Mouse (Mus musculus): ENCODE data around the gene Gps1.
"Not testable (repeated sequence)": the region's sequence is repeated elsewhere in the genome, so short reads cannot be mapped to it uniquely, and the experiment has no call there.

Gps1 gene

DNA sequence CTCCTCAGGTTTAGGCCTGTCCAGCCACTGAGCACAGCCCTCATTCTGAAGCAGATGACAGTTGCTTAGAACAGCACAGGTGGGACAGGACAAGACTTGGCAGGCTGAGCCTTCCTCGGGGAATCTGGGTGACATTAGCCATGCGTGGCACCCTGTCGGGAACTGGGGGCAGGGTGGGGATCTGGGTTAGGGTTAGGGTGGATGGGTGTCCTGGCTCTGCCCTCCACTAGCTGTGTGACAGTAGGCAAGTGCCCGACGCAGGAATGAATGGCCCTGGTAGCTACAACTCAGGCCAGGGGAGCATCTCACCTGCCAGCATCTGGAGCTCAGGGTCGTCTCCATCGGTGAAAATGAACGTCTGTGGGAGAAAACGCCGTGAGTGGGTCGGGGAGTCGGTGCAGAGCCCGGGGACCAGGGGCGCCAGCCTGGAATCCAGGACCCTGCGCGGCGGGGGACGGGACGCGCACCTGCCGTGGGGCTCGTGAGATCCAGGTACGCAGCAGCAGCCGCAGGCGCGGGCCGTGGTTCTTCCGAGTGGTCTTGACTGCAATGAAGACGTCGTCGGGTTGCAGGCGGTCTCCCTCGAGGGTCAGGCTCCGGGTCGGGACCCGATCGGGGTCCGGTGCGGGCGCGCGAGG lies 527 bp upstream of the Gps1 start:
- DNase-seq (ENCODE audit: low spot score in 2 of 2): no peak

DNA sequence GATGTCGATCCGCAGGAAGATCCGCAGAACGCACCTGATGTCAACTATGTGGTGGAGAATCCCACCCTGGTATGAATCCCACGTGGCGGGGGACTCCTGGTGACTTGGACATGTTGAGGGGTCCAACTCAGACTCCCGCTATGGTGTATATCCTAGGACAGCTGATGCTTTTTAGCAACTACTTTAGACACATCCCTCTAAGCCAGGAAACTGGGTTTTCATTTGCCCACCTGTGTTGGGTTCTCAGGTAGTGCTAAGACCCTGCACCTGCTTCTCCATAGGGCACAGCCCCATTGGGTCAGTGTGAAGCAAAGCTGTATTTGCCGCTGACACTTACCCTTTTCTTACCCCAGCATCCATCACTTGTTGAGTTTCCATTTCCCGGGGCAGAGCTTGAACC lies 1.1 kb downstream of the Gps1 start:
- DNase-seq (ENCODE audit: low spot score in 2 of 2): no peak

DNA sequence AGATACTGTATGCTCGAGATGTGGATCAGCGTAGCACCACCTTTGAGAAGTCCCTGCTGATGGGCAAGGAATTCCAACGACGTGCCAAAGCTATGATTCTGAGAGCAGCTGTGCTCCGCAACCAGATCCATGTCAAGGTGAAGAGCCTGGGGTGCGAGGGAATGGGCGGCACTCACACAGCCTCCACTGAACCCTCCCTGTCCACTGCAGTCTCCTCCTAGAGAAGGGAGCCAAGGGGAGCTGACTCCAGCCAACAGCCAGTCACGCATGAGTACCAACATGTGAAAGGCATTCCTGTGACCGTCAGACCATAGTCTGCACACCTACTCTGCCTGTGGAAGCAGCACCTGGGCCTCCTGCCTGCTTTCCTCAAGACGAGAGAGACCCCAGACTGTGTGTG lies 4.4 kb downstream of the Gps1 start:
- not testable (repeated sequence) for DNase-seq (ENCODE audit: low spot score in 2 of 2)

DNA sequence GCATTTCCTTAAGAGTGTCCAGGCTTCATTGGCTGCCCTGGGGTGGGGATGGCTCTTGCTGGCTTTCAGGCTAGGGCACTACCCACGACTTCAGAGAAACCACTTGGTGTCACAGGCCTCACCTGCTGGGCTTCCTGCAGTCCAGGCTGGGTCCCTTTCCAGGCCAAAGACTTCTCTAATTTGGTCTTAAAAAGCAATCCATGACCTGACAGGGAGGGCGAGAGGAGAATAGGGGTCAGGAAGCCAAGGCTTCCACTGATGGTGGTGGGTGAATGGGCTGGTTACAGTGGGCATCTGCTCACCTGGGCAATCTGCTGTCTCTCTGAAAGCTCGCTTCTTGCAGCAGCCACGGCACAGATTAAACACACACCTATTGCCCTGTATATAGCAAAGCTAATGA lies 5.3 kb downstream of the Gps1 start:
- DNase-seq (ENCODE audit: low spot score in 2 of 2): no peak

DNA sequence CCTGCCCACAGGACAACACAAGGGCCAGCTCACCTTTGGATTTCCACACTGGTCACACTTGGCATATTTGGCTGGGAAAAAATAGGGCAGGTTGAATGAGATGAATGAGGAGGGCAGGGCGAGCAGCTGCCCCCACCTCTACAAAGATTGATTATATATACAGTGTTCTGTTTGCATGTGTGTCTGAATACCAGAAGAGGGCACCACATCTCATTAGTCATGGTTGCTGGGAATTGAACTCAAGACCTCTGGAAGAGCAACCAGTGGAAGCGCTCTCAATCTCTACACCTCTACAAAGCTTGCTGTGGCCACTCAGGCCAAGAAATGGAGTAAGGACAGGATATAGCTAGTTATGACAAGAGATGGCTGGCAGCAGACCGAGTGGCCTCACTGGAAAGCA lies 5.7 kb downstream of the Gps1 start:
- DNase-seq (ENCODE audit: low spot score in 2 of 2): no peak

DNA sequence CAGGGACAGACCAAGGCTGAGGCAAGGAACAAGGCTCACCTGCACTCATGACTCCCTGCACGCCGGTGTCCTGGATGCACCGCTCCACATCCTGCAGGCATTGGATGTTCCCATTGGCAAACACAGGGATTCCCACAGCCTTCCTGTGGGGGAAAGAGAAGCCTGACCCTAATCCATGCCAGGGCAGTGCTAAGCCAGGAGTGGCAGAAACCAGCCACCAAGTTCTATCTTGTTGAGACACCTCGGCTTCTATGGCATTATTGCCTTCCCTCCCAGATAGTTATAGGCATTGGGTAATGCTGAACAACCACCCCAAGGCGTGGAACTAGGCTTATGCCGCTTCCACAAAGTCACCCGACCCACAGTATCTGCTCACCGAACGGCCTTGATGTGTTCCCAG lies 8.6 kb downstream of the Gps1 start:
- DNase-seq (ENCODE audit: low spot score in 2 of 2): no peak

DNA sequence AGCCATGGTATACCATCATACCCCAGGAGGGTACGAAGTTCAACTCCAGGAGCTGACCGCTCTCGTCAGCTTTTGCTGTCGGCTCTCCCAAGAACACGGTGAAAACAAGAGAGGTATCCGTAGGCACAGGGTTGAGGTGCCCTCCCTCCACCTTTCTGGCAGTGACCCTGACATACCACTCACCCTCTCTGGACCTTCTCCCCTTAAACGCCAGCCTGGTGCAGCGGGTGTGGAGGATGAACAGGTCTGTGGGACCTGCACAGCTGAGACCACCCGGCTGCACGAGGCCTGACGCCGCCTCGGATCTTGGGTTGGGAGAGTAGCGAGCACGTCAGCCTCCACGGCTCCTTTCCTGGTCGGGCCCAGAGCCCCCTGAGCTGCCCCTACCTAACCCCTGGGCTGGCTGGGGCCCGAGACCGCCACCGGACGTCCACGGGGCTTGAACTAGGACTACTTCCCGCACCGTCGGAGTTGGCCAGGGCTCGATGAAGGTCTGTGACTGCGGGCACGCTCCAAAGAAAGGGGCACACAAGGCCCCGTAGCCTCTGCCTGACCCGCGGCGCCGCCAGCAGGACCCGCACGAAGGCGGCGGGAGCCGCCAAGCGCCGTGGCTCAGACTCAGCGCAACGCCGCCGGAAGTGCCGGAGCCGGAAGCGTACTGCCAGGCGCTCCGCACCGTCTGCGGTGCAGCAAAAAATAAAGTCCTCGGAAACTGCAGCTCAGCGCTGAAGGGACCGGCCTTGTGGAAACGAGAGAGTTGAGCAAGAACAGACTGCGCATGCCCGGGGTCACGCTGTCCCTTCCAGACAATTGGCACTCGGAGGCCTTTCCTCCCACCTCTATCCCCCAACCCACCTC lies 11.9 kb downstream of the Gps1 start, which contains the start of gene Dus1l:
Gene Dus1l, minus strand, starts transcription at position 648 of the 858 bp plus-strand sequence.
- peak; percentile 85 to 97 for DNase-seq (ENCODE audit: low spot score in 2 of 2)

DNA sequence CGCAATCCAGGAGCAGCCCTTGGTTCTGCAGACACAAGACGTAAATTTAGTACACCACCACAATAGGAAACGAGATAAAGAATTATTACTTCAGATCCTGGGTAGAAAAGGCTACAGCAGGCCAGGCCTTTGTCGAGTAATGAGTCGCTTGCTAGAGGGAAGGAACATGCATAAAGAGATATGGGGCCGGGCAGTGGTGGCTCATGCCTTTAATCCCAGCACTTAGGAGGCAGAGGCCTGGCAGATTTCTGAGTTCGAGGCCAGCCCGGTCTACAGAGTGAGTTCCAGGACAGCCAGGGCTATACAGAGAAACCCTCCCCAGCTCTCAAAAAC lies 12.5 kb downstream of the Gps1 start:
- no peak for DNase-seq (ENCODE audit: low spot score in 2 of 2)

DNA sequence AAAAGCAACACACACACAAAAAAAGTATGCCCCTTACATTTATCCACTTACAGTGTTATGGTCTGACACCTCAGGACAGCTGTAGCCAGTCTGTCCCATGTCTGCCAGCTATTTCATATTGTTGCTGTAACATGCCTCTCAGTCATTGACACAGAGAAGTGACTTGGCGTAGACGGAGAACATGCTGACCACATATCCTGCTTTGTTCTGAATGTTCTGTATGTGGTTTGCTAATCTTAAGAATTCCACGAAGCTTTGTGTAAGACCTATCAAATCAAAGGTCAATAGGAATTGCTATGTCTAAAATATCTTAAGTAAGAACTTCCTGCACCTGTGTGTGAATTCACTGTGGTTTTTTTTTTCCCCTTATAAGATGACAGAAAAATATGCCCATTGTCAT lies 14.2 kb downstream of the Gps1 start:
- DNase-seq (ENCODE audit: low spot score in 2 of 2): no peak

- no peak for DNase-seq (ENCODE audit: low spot score in 2 of 2)
These were observed 15.3 kb downstream of the Gps1 start for GRCm38 (mm10) chr11:120799316-120799890.

GRCm38 (mm10) chr11:120800061-120800904 lies 16.2 kb downstream of the Gps1 start:
- peak in 1 of 2 experiments; percentile 85 for DNase-seq (ENCODE audit: low spot score in 2 of 2)

GRCm38 (mm10) chr11:120804274-120804673 lies 20.2 kb downstream of the Gps1 start:
- DNase-seq (ENCODE audit: low spot score in 2 of 2): no peak

DNA sequence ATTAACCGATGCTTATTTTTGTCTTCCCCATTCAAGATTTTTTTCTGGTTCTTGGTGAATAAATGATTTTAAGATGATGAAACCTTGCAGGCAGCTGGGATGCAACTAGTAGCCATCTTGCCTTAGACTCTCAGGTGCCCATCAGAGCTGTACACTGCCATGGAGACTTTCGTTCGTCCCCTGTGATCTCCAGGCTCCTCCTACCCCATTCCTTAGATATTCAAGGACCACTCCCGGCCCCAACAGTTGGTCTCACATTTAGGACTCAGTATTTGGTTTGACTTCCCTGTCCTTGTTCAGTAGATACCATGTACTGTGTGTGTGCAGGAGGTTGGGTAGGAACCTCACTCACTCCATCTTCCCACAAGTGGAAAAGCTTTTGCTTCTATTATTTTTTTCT lies 20.7 kb downstream of the Gps1 start:
- no peak for DNase-seq (ENCODE audit: low spot score in 2 of 2)

- no peak for DNase-seq (ENCODE audit: low spot score in 2 of 2)
These were observed 21.6 kb downstream of the Gps1 start for GRCm38 (mm10) chr11:120805375-120806298.

GRCm38 (mm10) chr11:120808010-120808409 lies 23.9 kb downstream of the Gps1 start:
- DNase-seq (ENCODE audit: low spot score in 2 of 2): no peak

DNA sequence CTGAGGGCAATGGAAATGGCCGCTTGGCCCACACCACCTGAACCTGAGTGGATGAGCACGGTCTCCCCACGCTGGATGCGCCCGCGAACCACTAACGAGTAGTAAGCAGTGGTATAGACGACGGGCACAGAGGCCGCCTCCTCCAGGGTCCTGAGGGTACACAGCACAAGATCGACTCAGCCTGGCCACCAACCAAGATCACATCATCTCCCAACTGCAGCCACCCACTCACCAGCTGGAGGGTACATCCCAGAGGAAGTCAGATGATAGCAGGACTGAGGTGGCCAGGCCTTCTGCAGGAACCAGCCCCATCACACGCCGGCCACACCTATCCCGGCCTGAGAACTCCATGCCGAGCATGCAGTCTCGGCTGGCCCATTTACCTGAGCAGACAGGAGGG lies 28.0 kb downstream of the Gps1 start:
- peak in 1 of 2 experiments; percentile 34 for DNase-seq (ENCODE audit: low spot score in 2 of 2)

DNA sequence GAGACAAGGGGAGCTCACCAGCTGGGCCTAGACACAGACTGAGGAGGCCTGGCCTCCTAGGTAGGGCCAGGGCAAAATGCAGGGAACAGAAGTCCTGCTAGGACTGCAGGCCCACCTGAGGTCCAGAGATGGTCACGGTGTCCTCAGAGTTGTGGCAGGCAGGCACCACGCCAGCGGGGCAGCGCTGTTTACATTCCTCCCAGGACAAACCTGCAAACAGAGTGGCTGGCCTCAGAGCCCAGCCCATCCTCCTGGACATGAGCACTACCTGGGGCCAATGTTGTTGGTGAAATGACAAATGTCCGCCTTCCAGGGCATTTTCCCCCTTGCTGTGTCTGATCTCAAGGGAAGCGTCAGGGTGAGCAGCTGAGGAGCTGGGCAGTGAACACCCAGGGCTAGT lies 33.3 kb downstream of the Gps1 start:
- no peak for DNase-seq (ENCODE audit: low spot score in 2 of 2)

DNA sequence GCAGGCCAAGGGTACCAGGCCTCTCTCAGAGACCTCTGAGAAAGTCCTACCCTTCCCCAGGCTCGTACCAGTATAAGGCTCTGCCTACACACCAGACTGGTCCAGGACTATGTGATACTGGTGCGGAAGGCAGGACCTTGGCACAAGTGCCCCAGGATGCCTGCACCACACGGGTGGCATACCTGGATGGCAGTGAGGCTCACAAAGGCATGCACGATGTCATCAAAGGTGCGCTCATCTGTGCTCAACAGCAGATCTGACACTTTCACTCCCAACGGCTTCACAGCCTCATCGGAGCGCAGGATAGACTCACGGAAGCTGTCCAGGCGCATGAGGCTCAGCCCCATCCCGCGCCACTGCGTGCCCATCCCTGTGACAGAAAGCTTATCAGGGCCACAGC lies 34.2 kb downstream of the Gps1 start:
- no peak for DNase-seq (ENCODE audit: low spot score in 2 of 2)

DNA sequence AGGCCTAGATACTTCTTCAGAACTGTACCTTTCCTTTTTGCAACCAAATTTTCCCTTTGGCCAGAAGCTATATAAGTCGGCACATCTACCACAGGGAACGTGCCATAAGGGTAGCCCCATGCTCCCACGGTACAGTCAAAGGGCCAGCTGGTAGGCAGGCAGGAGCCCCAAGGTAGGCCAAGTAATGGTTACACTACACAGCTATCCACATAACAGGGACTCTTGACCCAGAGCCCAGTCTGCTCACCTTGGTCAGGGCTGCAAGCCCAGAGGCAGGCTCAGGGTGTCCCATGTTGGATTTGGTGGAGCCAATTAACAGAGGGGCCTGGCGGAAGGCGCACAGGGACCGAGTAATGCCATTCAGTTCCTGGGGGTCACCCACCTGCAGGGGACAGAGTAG lies 35.5 kb downstream of the Gps1 start:
- no peak for DNase-seq (ENCODE audit: low spot score in 2 of 2)

- DNase-seq (ENCODE audit: low spot score in 2 of 2): no peak
These were observed 36.5 kb downstream of the Gps1 start for GRCm38 (mm10) chr11:120820546-120820945.

All from left cerebral cortex, adult 9 months (tissue).